Mouse (Mus musculus) liver, embryonic 16.5 days (tissue): ENCODE data around the gene Gmeb1. TPM values are rescaled to one million over a fixed set of nuclear protein-coding genes. Genes with fewer than 3 reads are reported as not detected.
A peak's percentile ranks its signal among the peaks of the same experiment; 100 is the strongest.

Source experiments
- ATAC-seq: fragments of 200-750 bp; cut with Nextera tagmentation; 2 replicates; pipeline ENCODE4 v1.8.0; 2017; ENCODE audit warnings: low read depth, mild to moderate bottlenecking, moderate number of reproducible peaks, moderate library complexity
- H3K27ac ChIP-seq: fragments of 300-500 bp; sonication (generic); 2 replicates; pipeline ENCODE4 v1.5.1; 2014; ENCODE audit warnings: mild to moderate bottlenecking, low read length
- H3K27me3 ChIP-seq: fragments of 300-500 bp; sonication (generic); 2 replicates; pipeline ENCODE4 v1.6.1; 2014; ENCODE audit warnings: low read depth, low read length, mixed read lengths; ENCODE audit not compliant: control insufficient read depth, insufficient read depth
- H3K36me3 ChIP-seq: fragments of 300-500 bp; sonication (generic); 2 replicates; pipeline ENCODE4 v1.6.1; 2014; ENCODE audit warnings: mild to moderate bottlenecking; ENCODE audit not compliant: control insufficient read depth, insufficient read depth
- H3K4me1 ChIP-seq: fragments of 300-500 bp; sonication (generic); 2 replicates; pipeline ENCODE4 v1.6.1; 2014; ENCODE audit warnings: low read depth, low read length, mixed read lengths; ENCODE audit not compliant: control insufficient read depth
- H3K4me2 ChIP-seq: fragments of 300-500 bp; sonication (generic); 2 replicates; pipeline ENCODE4 v1.6.1; 2014; ENCODE audit warnings: low read depth, low read length, mixed read lengths
- H3K4me3 ChIP-seq: fragments of 300-500 bp; sonication (generic); 2 replicates; pipeline ENCODE4 v1.5.1; 2014; ENCODE audit warnings: low read depth, mild to moderate bottlenecking, low read length
- H3K9ac ChIP-seq: fragments of 300-500 bp; sonication (generic); 2 replicates; pipeline ENCODE4 v1.6.1; 2014; ENCODE audit warnings: low read depth, low read length
- H3K9me3 ChIP-seq: fragments of 300-500 bp; sonication (generic); replicated peaks from 2 replicates; pipeline ENCODE4 v1.6.1; 2016; ENCODE audit warnings: low read length; ENCODE audit not compliant: control insufficient read depth
- WGBS: fragments of 180-500 bp; shearing (Covaris S2); extraction: QIAGEN DNeasy Blood & Tissue Kit; methylation state at CpG from one replicate; pipeline ENCODE4 v1.1.7; 2014; ENCODE audit not compliant: insufficient replicate concordance; 5-methylcytosine and 5-hydroxymethylcytosine counted together
- polyA plus RNA-seq: library from polyadenylated mRNA; unstranded; fragments of >200 nt; fragmentation: Nextera tagmentation; extraction: Ambion mirVana; gene quantifications from 2 replicates; pipeline ENCODE4 v1.2.1, GENCODE M21; 2015

Gmeb1 gene
- polyA plus RNA-seq, 1 experiment from 2014 or later, result 12.7 TPM

DNA sequence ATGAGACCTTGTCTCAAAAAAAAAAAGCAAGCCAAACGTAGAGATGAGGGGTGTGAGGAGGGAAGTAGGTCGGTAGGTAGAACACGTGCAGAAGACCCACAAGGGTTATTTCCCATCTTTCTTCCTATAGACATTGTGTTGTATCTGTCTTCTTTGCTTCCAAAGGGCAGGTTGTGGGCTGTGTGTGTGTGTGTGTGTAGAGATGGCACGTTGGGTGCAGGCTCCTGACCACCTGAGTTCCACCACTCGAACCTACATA lies 885 bp upstream of the Gmeb1 start:
- Histone ChIP-seq H3K9ac (peak overlapping the region; percentile 92), H3K9me3 (no peaks in the 10 kb centered on the region), H3K27me3 (no peaks in the 10 kb centered on the region), H3K4me2 (peak overlapping the region; percentile 81), H3K4me3 (peak overlapping the region; percentile 87), H3K36me3 (no peaks in the 10 kb centered on the region), H3K4me1 (peaks cover 25% of the 10 kb centered on the region), H3K27ac (peak overlapping the region; percentile 91)
- 38% methylated on average over 5 of the region's 5 CpGs for WGBS
- no peak for ATAC-seq

DNA sequence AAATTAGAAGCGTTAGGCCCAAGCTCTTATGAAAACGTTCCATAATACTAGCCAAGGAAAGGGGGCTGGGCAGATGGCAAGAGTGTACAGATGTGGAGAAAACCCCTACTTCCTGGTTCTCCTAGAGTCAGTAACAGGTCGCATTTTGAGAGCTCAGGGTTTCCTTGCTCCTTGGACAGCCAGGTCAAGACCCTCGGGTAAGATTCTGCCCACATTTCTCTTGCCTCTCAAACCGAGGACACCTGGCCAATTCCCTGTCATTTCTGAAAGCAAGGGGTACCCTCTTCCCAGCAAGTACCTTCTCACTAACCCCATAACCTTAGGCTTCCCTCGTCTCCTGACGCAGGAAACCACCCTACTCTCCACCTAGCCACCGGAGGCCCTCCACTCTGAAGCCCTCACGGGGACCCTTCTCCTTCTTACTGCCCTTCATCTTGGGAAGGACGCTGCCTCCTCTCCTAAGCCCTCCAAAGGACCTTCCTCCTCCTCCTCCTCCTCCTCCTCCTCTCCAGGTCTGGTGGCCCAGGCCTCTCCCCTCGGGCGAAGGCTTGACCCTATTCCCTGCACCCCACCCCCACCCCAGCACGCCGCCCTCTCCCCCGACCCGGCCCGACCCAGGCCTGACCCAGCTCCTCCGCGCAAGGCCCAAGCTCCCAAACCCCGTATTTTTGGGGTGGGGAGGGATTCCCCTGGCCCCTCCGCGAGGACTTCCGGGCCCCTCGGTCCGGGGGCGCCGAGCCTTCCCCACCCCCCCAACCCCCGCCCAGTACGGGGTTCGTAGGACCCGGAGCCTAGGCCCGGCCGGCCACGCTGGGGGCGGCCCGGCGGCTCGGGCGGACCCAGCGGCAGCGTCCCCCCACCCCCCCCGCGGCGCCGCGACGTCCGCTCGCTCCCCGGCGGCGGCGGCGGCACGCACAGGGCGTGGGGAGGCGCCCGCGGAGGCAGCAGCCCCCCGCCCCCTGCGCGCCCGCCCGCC lies 710 bp downstream of the Gmeb1 start:
- Histone ChIP-seq H3K9ac (peak overlapping the region; percentile 92), H3K4me3 (peak overlapping the region; percentile 87), H3K27ac (peak overlapping the region; percentile 91), H3K4me1 (peaks cover 28% of the 10 kb centered on the region), H3K9me3 (no peaks in the 10 kb centered on the region), H3K4me2 (peak overlapping the region; percentile 78), H3K27me3 (no peaks in the 10 kb centered on the region), H3K36me3 (no peaks in the 10 kb centered on the region)
- ATAC-seq, result peak; percentile 85
- WGBS, result under 1% methylated on average over 29 of the region's 64 CpGs

DNA sequence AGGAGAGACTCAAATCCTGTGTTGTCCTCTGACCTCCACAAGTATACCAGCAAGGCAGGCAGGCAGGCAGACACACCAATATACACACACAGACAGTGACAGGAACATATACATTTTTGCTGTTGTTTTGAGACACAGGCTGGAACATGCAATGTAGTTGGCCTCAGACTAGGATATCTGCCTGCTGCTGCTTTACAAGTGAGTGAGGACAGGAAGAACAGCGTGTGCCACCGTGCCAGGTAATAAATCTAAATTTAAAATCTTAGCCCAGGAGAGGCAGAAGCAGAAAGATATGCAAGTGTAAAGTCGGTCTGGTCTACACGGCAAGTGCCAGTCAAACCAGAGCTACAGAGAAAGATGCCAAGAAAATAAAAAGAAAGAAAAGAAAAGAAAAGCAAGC lies 2.2 kb downstream of the Gmeb1 start:
- H3K27me3 ChIP-seq, result no peaks in the 10 kb centered on the region
- H3K9ac ChIP-seq, result 0 out of 2 replicates have a peak overlapping the region, but pooled peaks have one; percentile 14
- peak overlapping the region; percentile 78 for H3K4me2 ChIP-seq
- no peak overlapping the region for H3K4me3 ChIP-seq
- ATAC-seq, result no peak
- no peaks in the 10 kb centered on the region for H3K9me3 ChIP-seq
- peaks cover 29% of the 10 kb centered on the region for H3K4me1 ChIP-seq
- WGBS, result 63% methylated on average over 4 of the region's 4 CpGs
- H3K27ac ChIP-seq, result peak overlapping the region; percentile 16; the same call in 1 of the 2 replicates
- H3K36me3 ChIP-seq, result no peaks in the 10 kb centered on the region

DNA sequence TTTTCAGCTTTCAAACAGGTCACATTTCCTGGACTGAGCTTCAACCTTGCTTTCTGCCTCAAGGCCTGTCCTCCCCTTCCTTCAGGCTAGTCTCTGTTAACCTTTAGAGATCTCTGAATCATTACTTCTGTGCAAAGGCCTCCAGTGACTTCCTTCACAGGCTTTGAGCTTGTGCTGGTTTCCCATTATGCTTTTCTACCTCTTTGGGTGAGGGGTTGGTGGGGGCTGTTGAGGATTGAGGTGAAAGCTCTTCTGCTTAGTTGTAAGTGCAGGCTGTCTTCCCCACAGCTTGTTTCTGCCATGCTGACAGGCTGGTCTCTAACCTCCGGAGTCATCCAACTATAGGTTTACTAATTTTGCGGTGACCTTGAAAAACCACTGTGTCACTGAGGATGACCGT lies 5.0 kb downstream of the Gmeb1 start:
- Histone ChIP-seq H3K9me3 (no peaks in the 10 kb centered on the region), H3K27me3 (no peaks in the 10 kb centered on the region)

DNA sequence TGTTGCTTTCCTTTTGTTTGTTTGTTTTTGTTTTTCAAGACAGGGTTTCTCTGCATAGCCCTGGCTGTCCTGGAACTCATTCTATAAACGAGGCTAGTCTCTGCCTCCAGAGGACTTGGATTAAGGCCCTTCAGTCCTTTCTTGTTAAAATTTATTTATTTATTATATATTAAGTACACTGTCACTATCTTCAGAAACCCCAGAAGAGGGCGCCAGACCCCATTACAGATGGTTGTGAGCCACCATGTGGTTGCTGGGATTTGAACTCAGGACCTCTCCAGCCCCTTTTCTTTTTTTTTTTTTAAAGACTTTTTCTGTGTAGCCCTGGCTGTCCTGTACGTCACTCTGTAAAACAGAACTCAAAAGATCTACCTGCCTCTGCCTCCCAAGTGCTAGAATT lies 6.4 kb downstream of the Gmeb1 start:
- no peaks in the 10 kb centered on the region for H3K9me3 ChIP-seq
- no peaks in the 10 kb centered on the region for H3K27me3 ChIP-seq
- H3K4me2 ChIP-seq, result no peak overlapping the region
- ATAC-seq, result no peak
- WGBS, result 68% methylated on average over 3 of the region's 3 CpGs
- peaks cover 23% of the 10 kb centered on the region for H3K4me1 ChIP-seq
- no peak overlapping the region for H3K4me3 ChIP-seq
- H3K27ac ChIP-seq, result no peak overlapping the region
- H3K9ac ChIP-seq, result no peak overlapping the region
- peaks cover 14% of the 10 kb centered on the region; the same call in 1 of the 2 replicates for H3K36me3 ChIP-seq

More for the DNA sequence above, 5.0 kb downstream of the Gmeb1 start:
- Histone ChIP-seq H3K4me2 (no peak overlapping the region), H3K9ac (no peak overlapping the region), H3K4me1 (peaks cover 23% of the 10 kb centered on the region), H3K27ac (0 out of 2 replicates have a peak overlapping the region, but pooled peaks have one; percentile 3), H3K36me3 (peaks cover 2% of the 10 kb centered on the region; the same call in 1 of the 2 replicates), H3K4me3 (no peak overlapping the region)
- 85% methylated on average over 3 of the region's 3 CpGs for WGBS
- ATAC-seq, result no peak

DNA sequence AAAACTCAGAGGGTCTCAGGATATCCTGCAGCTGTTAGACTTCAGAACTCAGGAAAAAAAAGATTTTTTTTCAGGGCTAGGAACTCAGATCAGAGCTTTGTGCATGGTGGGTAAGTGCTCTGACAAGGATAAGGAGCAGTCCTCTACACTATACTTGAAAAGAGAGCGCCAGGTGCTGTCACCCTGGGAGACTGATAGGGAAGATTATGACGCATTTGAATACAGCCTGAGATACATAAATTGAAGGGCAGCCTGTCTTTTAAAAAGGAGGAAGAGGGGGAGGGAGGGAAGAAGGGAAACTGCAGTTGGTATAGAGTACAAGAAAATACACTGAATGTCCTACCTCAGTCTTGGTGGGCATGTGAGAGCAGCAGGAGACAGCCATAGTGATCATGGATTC lies 7.8 kb downstream of the Gmeb1 start:
- 24% methylated on average over 2 of the region's 2 CpGs for WGBS
- Histone ChIP-seq H3K4me3 (no peak overlapping the region), H3K36me3 (peaks cover 19% of the 10 kb centered on the region; the same call in 1 of the 2 replicates), H3K9me3 (no peaks in the 10 kb centered on the region), H3K27ac (no peak overlapping the region), H3K4me2 (no peak overlapping the region), H3K4me1 (peaks cover 11% of the 10 kb centered on the region), H3K27me3 (no peaks in the 10 kb centered on the region), H3K9ac (no peak overlapping the region)
- ATAC-seq, result no peak

DNA sequence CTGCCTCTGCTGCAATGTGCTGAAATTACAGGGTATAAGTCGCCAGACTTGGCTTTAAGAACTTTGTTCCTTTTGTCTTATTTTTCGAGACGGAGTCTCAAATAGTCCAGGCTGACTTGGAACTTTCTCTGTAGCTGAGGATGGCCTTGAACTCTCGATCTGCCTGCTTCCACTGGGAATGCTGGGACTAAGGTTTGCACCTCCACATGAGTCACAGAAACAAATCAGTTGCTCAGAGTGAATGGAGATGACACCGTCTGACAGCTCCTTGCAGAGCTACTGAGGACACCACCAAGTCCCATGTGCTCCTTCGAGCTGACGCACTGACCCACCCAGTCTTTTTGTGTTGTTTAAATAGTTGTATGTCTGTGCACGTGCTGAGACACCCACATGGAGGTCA lies 8.3 kb downstream of the Gmeb1 start:
- H3K27me3 ChIP-seq, result no peaks in the 10 kb centered on the region
- H3K9ac ChIP-seq, result no peak overlapping the region
- peaks cover 11% of the 10 kb centered on the region for H3K4me1 ChIP-seq
- ATAC-seq, result no peak
- H3K4me2 ChIP-seq, result no peak overlapping the region
- no peak overlapping the region for H3K27ac ChIP-seq
- peaks cover 19% of the 10 kb centered on the region; the same call in 1 of the 2 replicates for H3K36me3 ChIP-seq
- 70% methylated on average over 8 of the region's 8 CpGs for WGBS
- H3K4me3 ChIP-seq, result no peak overlapping the region
- no peaks in the 10 kb centered on the region for H3K9me3 ChIP-seq

DNA sequence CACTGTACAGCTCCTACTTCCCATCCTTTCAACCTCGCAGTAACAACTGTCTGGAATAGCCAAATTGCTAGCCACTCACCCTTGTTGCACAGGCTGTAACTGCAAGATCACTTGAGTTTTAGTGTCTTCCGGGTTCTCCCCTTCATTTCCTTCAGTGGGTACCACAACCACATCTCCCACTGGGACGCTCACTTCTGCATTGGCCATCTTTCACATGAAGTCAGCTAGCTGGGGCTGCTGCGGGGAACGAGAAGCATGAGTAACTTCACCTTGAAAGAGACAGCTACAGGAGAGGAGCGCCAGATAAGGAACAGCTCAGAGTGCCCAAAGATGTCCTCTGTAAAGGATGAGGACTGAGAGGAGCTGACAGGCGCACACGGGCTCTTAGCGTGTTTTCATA lies 9.8 kb downstream of the Gmeb1 start:
- 78% methylated on average over 9 of the region's 9 CpGs for WGBS

DNA sequence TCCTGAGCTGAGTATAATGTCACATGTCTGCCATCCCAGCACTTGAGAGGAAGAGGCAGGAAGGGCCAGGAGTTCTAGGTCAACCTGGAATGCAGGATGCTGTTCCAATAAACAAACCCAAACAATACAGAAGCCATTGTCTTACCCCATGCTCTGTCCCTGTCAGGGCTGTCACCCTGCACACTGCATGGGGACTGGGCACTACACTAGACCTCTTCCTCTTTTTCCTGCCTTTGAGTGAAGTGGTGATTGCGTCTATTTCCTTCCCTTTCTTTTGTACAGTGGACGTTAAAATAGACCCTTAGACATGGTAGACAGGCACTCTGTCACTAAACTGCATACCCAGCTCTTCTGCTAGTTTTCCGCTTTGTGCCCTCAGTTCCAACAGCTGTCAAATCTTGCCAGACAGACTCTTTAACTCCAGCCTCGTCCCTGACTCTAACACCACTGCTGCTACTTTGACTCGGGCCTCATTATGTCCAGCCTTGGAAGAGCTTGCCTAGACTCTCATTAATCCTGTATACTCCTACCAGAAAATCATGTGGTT lies 13.9 kb downstream of the Gmeb1 start:
- no peak overlapping the region for H3K9ac ChIP-seq
- H3K4me2 ChIP-seq, result no peak overlapping the region
- peaks cover 26% of the 10 kb centered on the region for H3K36me3 ChIP-seq
- no peaks in the 10 kb centered on the region for H3K9me3 ChIP-seq
- H3K4me1 ChIP-seq, result peaks cover 8% of the 10 kb centered on the region
- WGBS, result 47% methylated on average over 5 of the region's 5 CpGs
- H3K27ac ChIP-seq, result peak overlapping the region; percentile 62
- H3K4me3 ChIP-seq, result no peak overlapping the region
- H3K27me3 ChIP-seq, result no peaks in the 10 kb centered on the region
- ATAC-seq, result peak; percentile 59

More for the DNA sequence above, 9.8 kb downstream of the Gmeb1 start:
- H3K4me3 ChIP-seq, result no peak overlapping the region
- H3K36me3 ChIP-seq, result peaks cover 19% of the 10 kb centered on the region; the same call in 1 of the 2 replicates
- no peaks in the 10 kb centered on the region for H3K9me3 ChIP-seq
- no peaks in the 10 kb centered on the region for H3K27me3 ChIP-seq
- no peak overlapping the region for H3K27ac ChIP-seq
- H3K4me1 ChIP-seq, result peaks cover 16% of the 10 kb centered on the region
- no peak overlapping the region for H3K4me2 ChIP-seq
- no peak overlapping the region for H3K9ac ChIP-seq
- no peak for ATAC-seq
